Mouse (Mus musculus) adrenal gland, adult (tissue): ENCODE measurements around the gene Nptx2.

Experiments
- DNase-seq, 2 experiments: peaks; one replicate each; pipeline ENCODE4 v3.0.0; 2022 to 2023; ENCODE audit warnings: low spot score in 1 of 2; ENCODE audit not compliant: inconsistent age in 2 of 2

Nptx2 gene

GRCm38 (mm10) chr5:144558481-144558880 lies 12.8 kb downstream of the Nptx2 start:
- no peak for DNase-seq

GRCm38 (mm10) chr5:144565739-144566138 lies 20.0 kb downstream of the Nptx2 start:
- no peak for DNase-seq

- no peak for DNase-seq
These were observed 39.4 kb downstream of the Nptx2 start for GRCm38 (mm10) chr5:144585100-144585499.

GRCm38 (mm10) chr5:144591248-144591880 lies 45.7 kb downstream of the Nptx2 start:
- DNase-seq: no peak

- no peak for DNase-seq
These were observed 49.1 kb downstream of the Nptx2 start for GRCm38 (mm10) chr5:144594796-144595195.
